Mouse (Mus musculus): Measurements from ENCODE around the gene Ptx3.

DNA sequence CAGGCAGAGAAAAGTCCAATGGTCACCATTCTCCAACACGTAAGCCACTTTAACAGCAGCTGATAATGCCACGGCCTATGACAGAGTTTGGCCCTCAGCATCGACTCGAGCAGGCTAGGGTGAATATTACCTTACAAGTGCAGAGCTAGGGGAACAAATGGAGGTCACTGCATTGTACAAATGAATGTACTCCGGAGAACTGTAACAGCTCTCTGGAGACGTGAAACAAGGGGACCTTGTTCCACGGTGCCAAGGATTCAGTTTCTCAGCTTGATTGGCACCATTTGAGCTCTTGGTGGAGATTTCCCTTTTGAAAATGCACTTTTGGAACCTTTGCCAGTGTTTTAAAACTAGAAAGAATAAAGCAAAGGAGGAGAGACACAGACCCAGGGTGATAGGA lies 32.1 kb downstream of the Ptx3 start:
- no peak for TF ChIP-seq CTCF (IDR thresholded peaks at IDR 0.05; ENCODE audit: low read depth, low read length)
- no peak for TF ChIP-seq POLR2A (IDR thresholded peaks at IDR 0.05; ENCODE audit: insufficient read depth, low read length)

Measured in ES-Bruce4 (cell line).